Mouse (Mus musculus): ENCODE measurements around the gene Abi1. TPM values are rescaled to one million over a fixed set of nuclear protein-coding genes. Genes with fewer than 3 reads are reported as not detected.

The Abi1 gene
- polyA plus RNA-seq, 1 experiment from 2014 or later = 40.7 TPM

DNA sequence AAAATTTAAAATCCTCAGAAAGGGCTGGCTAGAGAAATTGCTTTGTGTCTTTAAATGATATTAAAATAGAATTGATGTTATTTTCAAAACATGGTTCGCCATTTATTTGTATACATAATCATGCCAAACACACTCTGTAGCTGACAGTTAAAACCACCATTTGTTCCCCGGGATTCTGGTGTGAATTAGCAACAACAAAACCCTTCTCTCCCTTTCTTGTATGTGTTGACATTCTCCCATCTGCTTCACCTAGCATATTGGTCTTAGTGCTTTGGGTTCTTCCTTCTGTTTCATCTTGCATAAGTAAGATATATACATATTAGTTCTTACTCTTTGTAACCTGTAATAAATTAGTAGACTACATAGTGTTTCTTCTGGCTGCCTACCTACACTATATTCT, 121.4 kb downstream of the Abi1 start:
- Histone ChIP-seq H3K4me1 (replicated peaks; ENCODE audit: control insufficient read depth, insufficient read depth) (no peaks in the 10 kb centered on the region), H3K4me2 (replicated peaks; ENCODE audit: low read depth) (no peak overlapping the region), H3K9ac (ENCODE audit: low read length) (no peak overlapping the region), H3K27ac (replicated peaks) (no peak overlapping the region), H3K9me3 (ENCODE audit: control insufficient read depth, low read length) (no peaks in the 10 kb centered on the region), H3K27me3 (ENCODE audit: control insufficient read depth, insufficient read depth, low read length) (no peaks in the 10 kb centered on the region), H3K4me3 (ENCODE audit: low read depth, low read length) (no peak overlapping the region), H3K36me3 (ENCODE audit: control insufficient read depth, insufficient read depth, low read length) (0 out of 2 replicates have a peak, but pooled peaks cover 3% of the 10 kb centered on the region)
- no peak for ATAC-seq (ENCODE audit: low FRiP score, low TSS enrichment)
- 86% methylated on average over 2 of the region's 2 CpGs for WGBS
- no peak for TF ChIP-seq EP300 (optimal IDR thresholded peaks at IDR 0.05)
- DNase-seq (ENCODE audit: low spot score) = no peak

DNA sequence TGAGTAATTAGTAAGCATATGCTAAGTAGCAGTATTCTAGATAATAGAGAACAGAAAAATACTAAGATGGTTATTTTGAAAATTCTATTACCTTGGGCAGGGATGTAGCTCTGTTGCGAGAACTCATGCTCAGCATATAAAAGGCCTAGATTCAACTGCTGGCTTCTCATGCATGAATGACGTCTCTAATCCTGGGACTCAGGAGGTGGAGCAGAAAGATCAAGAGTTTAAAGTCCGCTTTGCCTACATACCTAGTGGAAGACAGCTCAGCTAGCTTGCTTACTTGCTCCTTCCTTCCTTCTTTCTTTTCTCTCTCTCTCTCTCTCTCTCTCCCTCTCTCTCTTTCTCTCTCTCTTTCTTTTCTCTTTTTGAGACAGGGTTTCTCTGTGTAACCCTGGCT, 125.6 kb downstream of the Abi1 start:
- Histone ChIP-seq H3K27ac (replicated peaks) (no peak overlapping the region), H3K9me3 (ENCODE audit: control insufficient read depth, low read length) (no peaks in the 10 kb centered on the region), H3K9ac (ENCODE audit: low read length) (no peak overlapping the region), H3K4me3 (ENCODE audit: low read depth, low read length) (no peak overlapping the region), H3K4me2 (replicated peaks; ENCODE audit: low read depth) (no peak overlapping the region), H3K27me3 (ENCODE audit: control insufficient read depth, insufficient read depth, low read length) (no peaks in the 10 kb centered on the region), H3K36me3 (ENCODE audit: control insufficient read depth, insufficient read depth, low read length) (0 out of 2 replicates have a peak, but pooled peaks cover 7% of the 10 kb centered on the region), H3K4me1 (replicated peaks; ENCODE audit: control insufficient read depth, insufficient read depth) (no peaks in the 10 kb centered on the region)
- no peak for DNase-seq (ENCODE audit: low spot score)
- ATAC-seq (ENCODE audit: low FRiP score, low TSS enrichment) = no peak
- WGBS = 87% methylated on average over 3 of the region's 3 CpGs
- TF ChIP-seq CTCF (IDR thresholded peaks at IDR 0.05; ENCODE audit: low read depth) = no peak
- no peak for TF ChIP-seq EP300 (optimal IDR thresholded peaks at IDR 0.05)

DNA sequence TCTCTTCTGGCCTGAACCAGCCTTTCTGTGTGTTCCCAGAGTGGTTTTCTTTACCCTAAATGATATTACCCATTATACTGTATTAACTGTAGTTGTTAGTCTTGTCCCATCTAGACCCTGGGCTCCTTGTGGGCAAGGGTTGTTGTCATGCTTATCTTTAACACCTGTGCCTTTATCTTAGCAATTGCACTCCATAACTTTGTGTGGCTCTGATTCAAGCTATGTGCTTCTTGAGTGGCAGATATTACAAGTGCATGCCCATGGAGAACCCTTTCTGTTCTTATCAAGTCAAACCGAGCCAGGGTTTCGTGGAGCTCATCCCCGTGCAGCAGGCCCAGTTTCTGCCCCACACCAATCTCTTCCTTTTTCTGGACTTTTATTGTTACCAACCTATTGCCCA, 136.1 kb downstream of the Abi1 start:
- no peaks in the 10 kb centered on the region for H3K4me1 ChIP-seq (replicated peaks; ENCODE audit: control insufficient read depth, insufficient read depth)
- TF ChIP-seq CTCF (IDR thresholded peaks at IDR 0.05; ENCODE audit: low read depth) = no peak
- TF ChIP-seq EP300 (optimal IDR thresholded peaks at IDR 0.05) = no peak
- no peak overlapping the region for H3K9ac ChIP-seq (ENCODE audit: low read length)
- no peak overlapping the region for H3K4me3 ChIP-seq (ENCODE audit: low read depth, low read length)
- 89% methylated on average over 3 of the region's 3 CpGs for WGBS
- ATAC-seq (ENCODE audit: low FRiP score, low TSS enrichment) (no peak), DNase-seq (ENCODE audit: low spot score) (no peak)
- H3K27me3 ChIP-seq (ENCODE audit: control insufficient read depth, insufficient read depth, low read length) = no peaks in the 10 kb centered on the region
- no peaks in the 10 kb centered on the region for H3K9me3 ChIP-seq (ENCODE audit: control insufficient read depth, low read length)
- no peak overlapping the region for H3K4me2 ChIP-seq (replicated peaks; ENCODE audit: low read depth)
- H3K27ac ChIP-seq (replicated peaks) = no peak overlapping the region
- H3K36me3 ChIP-seq (ENCODE audit: control insufficient read depth, insufficient read depth, low read length) = peaks cover 3% of the 10 kb centered on the region; the same call in 1 of the 2 replicates

DNA sequence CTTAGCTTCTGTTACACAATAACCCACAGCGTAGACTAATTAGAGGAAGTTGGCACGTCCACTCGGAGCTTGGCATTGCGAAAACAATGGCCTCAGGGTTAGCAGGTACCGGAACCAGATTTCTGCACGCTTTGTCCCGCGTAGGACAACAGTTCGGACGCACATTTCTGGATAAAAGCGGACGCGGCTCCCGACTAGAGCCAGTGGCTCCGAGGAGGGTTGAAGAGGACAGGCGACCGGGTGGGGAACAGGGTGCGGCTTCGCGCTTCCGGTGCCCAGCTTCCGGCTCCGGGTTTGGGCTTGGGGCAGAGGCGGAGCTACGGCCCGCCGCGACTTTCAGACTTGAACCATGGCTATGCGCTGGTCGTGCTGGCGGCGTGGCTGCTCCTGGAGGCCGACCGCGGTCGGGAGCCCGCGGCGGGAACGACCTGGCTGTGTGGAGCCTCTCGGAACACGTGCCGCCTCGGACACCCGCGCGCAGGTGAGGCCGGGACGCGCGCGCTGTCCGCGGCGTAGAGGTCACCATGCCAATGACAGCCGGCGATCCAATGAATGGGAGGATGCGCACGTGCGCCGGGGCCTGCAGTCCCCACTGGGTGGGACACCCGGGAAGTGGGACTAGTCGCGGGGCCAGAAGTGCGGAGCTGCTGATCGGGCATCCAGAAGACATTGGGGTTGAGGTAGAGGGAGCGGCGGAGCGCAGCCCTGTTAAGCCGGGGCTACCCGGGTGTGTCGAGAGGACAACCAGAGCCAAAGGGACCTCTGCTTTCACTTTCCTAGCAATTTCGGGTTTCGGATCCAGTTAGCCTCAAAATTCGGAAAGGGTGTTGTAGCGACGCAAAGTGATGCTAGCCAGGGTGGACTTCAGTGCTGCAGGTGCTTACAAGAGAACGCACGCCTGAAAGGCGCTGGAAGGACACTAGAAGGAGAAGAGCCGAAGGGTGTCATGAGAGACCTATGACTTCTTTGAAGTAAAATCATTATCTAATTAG, 144.5 kb downstream of the Abi1 start, which contains the start of gene Pdss1:
TSS of gene Pdss1 (plus strand) at position 241 of the 992 bp plus-strand sequence.
- ATAC-seq (ENCODE audit: low FRiP score, low TSS enrichment) (peak; percentile 100), DNase-seq (ENCODE audit: low spot score) (peak; percentile 94)
- peak within 1 kb of the TSS; percentile 80 for H3K9ac ChIP-seq (ENCODE audit: low read length)
- H3K4me2 ChIP-seq (replicated peaks; ENCODE audit: low read depth) = peak within 1 kb of the TSS; percentile 68
- H3K27me3 ChIP-seq (ENCODE audit: control insufficient read depth, insufficient read depth, low read length) = no peaks in the 10 kb centered on the region
- H3K27ac ChIP-seq (replicated peaks) = peak within 1 kb of the TSS; percentile 86
- H3K4me1 ChIP-seq (replicated peaks; ENCODE audit: control insufficient read depth, insufficient read depth) = 0 out of 2 replicates have a peak, but pooled peaks cover 2% of the 10 kb centered on the region
- H3K9me3 ChIP-seq (ENCODE audit: control insufficient read depth, low read length) = no peaks in the 10 kb centered on the region
- H3K4me3 ChIP-seq (ENCODE audit: low read depth, low read length) = peak within 1 kb of the TSS; percentile 97
- WGBS = under 1% methylated on average over 81 of the region's 81 CpGs
- H3K36me3 ChIP-seq (ENCODE audit: control insufficient read depth, insufficient read depth, low read length) = no peaks in the 10 kb centered on the region
- TF ChIP-seq EP300 (optimal IDR thresholded peaks at IDR 0.05) (peak; percentile 65), CTCF (IDR thresholded peaks at IDR 0.05; ENCODE audit: low read depth) (no peak)

DNA sequence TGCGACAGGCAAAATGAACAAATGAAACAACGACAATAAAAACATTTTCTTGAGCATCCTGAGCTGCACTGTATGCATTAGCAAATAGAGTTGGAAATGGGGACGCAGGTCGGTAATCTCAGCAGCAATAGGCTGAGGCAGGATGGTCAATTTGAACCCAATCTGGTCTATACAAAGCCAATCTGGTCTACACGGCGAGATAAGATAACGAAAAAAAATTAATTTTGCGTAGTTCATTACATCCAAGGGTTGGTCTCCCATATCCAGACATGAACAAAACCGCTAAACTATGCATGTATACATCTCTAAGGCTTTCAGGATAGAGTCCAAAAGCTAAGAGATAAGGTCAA, 145.1 kb downstream of the Abi1 start:
- H3K27ac ChIP-seq (replicated peaks) = peak overlapping the region; percentile 86
- ATAC-seq (ENCODE audit: low FRiP score, low TSS enrichment) (no peak), DNase-seq (ENCODE audit: low spot score) (no peak)
- TF ChIP-seq CTCF (IDR thresholded peaks at IDR 0.05; ENCODE audit: low read depth) (no peak), EP300 (optimal IDR thresholded peaks at IDR 0.05) (no peak)
- H3K27me3 ChIP-seq (ENCODE audit: control insufficient read depth, insufficient read depth, low read length) = no peaks in the 10 kb centered on the region
- H3K9ac ChIP-seq (ENCODE audit: low read length) = peak overlapping the region; percentile 80
- no peaks in the 10 kb centered on the region for H3K9me3 ChIP-seq (ENCODE audit: control insufficient read depth, low read length)
- WGBS = 16% methylated on average over 9 of the region's 9 CpGs
- no peaks in the 10 kb centered on the region for H3K36me3 ChIP-seq (ENCODE audit: control insufficient read depth, insufficient read depth, low read length)
- peak overlapping the region; percentile 97 for H3K4me3 ChIP-seq (ENCODE audit: low read depth, low read length)
- peak overlapping the region; percentile 68 for H3K4me2 ChIP-seq (replicated peaks; ENCODE audit: low read depth)
- 0 out of 2 replicates have a peak, but pooled peaks cover 2% of the 10 kb centered on the region for H3K4me1 ChIP-seq (replicated peaks; ENCODE audit: control insufficient read depth, insufficient read depth)

Other genes starting within 250 kb of the Abi1 start
- gene Pdss1, start 144.7 kb downstream of the Abi1 start, polyA plus RNA-seq (2015; fragmentation: Nextera tagmentation; extraction: Ambion mirVana) = 12.3 and 13.1 TPM in 2 replicates
- gene Acbd5, start 27.9 kb upstream of the Abi1 start, polyA plus RNA-seq (2015; fragmentation: Nextera tagmentation; extraction: Ambion mirVana) = 27.8 and 32.9 TPM in 2 replicates
- gene Mastl, start 115.8 kb upstream of the Abi1 start, polyA plus RNA-seq (2015; fragmentation: Nextera tagmentation; extraction: Ambion mirVana) = 2.3 and 3.0 TPM in 2 replicates
- gene Yme1l1, start 116.1 kb upstream of the Abi1 start, polyA plus RNA-seq (2015; fragmentation: Nextera tagmentation; extraction: Ambion mirVana) = 42.0 and 44.9 TPM in 2 replicates
- 0.06 TPM in 1 of 2 replicates, not detected in the other for gene 4931423N10Rik, start 167.2 kb upstream of the Abi1 start, polyA plus RNA-seq (2015; fragmentation: Nextera tagmentation; extraction: Ambion mirVana)

Measured in stomach, postnatal 0 days (tissue).